Mouse (Mus musculus) hindbrain, embryonic 10.5 days (tissue): ENCODE data around the gene C1s2. TPM values are rescaled to one million over a fixed set of nuclear protein-coding genes. Genes with fewer than 3 reads are reported as not detected.
"Not testable (repeated sequence)": the region's sequence is repeated elsewhere in the genome, so short reads cannot be mapped to it uniquely, and the experiment has no call there.

Experiments
- DNase-seq: peaks from one replicate; pipeline ENCODE4 v3.0.0-alpha.2; 2017; ENCODE audit warnings: low spot score
- H3K27ac ChIP-seq: fragments of 300-500 bp; sonication (generic); 2 replicates; pipeline ENCODE4 v1.5.1; 2016; ENCODE audit warnings: mild to moderate bottlenecking, moderate library complexity
- H3K27me3 ChIP-seq: fragments of 300-500 bp; sonication (generic); 2 replicates; pipeline ENCODE4 v1.6.1; 2016; ENCODE audit warnings: mild to moderate bottlenecking; ENCODE audit not compliant: poor library complexity, insufficient read depth, severe bottlenecking
- H3K36me3 ChIP-seq: fragments of 300-500 bp; sonication (generic); 2 replicates; pipeline ENCODE4 v1.6.1; 2016; ENCODE audit warnings: mild to moderate bottlenecking, moderate library complexity
- H3K4me1 ChIP-seq: fragments of 300-500 bp; sonication (generic); replicated peaks from 2 replicates; pipeline ENCODE4 v1.6.1; 2016; ENCODE audit warnings: mild to moderate bottlenecking
- H3K4me3 ChIP-seq: fragments of 300-500 bp; sonication (generic); 2 replicates; pipeline ENCODE4 v1.5.1; 2016; ENCODE audit warnings: mild to moderate bottlenecking, moderate library complexity
- H3K9me3 ChIP-seq: fragments of 300-500 bp; sonication (generic); 2 replicates; pipeline ENCODE4 v1.6.1; 2016; ENCODE audit warnings: mild to moderate bottlenecking, moderate library complexity
- WGBS: fragments of 180-500 bp; shearing (Covaris S2); methylation state at CpG from one replicate; pipeline ENCODE4 v1.1.7; 2016; 5-methylcytosine and 5-hydroxymethylcytosine counted together
- polyA plus RNA-seq: library from polyadenylated mRNA; unstranded; fragments of >200 nt; fragmentation: Nextera tagmentation; extraction: Ambion mirVana; gene quantifications from 2 replicates; pipeline ENCODE4 v1.2.1, GENCODE M21; 2016

C1s2 gene
- not detected in 2 replicates for polyA plus RNA-seq

DNA sequence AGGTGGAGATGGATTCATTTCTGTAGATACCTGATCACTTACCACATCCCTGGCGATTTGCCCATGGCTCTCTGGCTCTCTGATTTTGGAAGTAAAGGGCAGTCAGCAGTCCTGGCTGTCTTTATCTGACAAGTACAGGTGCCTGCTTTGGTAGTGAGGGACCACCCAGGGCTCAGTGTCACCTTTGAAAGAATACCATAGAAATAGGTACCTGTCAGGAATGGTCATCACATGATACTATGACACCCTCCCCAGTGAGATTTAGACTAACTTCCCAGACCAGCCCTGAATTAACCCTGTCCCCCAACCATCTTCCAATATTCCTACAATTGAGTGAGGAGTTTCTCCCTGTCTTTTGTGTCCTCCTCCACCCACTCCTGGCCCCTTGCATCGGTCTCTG lies at the start of gene C1s2:
Gene C1s2, minus strand, starts transcription at position 101 of the 400 bp plus-strand sequence.
- 81% methylated on average over 2 of the region's 2 CpGs for WGBS
- not testable (repeated sequence) for H3K4me3 ChIP-seq, H3K27ac ChIP-seq, DNase-seq, H3K4me1 ChIP-seq, H3K9me3 ChIP-seq, H3K27me3 ChIP-seq, H3K36me3 ChIP-seq

- Histone ChIP-seq H3K27me3 (no peaks in the 10 kb centered on the region), H3K4me1 (no peaks in the 10 kb centered on the region), H3K9me3 (no peaks in the 10 kb centered on the region), H3K4me3 (no peak overlapping the region), H3K27ac (no peak overlapping the region), H3K36me3 (no peaks in the 10 kb centered on the region)
- no peak for DNase-seq
- 92% methylated on average over 14 of the region's 14 CpGs for WGBS
Observed at GRCm38 (mm10) chr6:124683591-124684417, 47.9 kb upstream of the C1s2 start.

- H3K27ac ChIP-seq, DNase-seq, H3K36me3 ChIP-seq, H3K9me3 ChIP-seq, H3K4me1 ChIP-seq, H3K27me3 ChIP-seq, H3K4me3 ChIP-seq: not testable (repeated sequence)
- 76% methylated on average over 6 of the region's 6 CpGs for WGBS
Observed at GRCm38 (mm10) chr6:124682291-124682690, 46.4 kb upstream of the C1s2 start.

GRCm38 (mm10) chr6:124679486-124679885 lies 43.6 kb upstream of the C1s2 start:
- no peaks in the 10 kb centered on the region for H3K9me3 ChIP-seq
- no peak for DNase-seq
- no peaks in the 10 kb centered on the region for H3K4me1 ChIP-seq
- H3K4me3 ChIP-seq, result no peak overlapping the region
- peaks cover 4% of the 10 kb centered on the region for H3K36me3 ChIP-seq
- H3K27me3 ChIP-seq, result no peaks in the 10 kb centered on the region
- WGBS, result 93% methylated on average over 3 of the region's 3 CpGs
- no peak overlapping the region for H3K27ac ChIP-seq

GRCm38 (mm10) chr6:124678769-124679168 lies 42.9 kb upstream of the C1s2 start:
- peaks cover 9% of the 10 kb centered on the region for H3K36me3 ChIP-seq
- no peaks in the 10 kb centered on the region for H3K27me3 ChIP-seq
- DNase-seq, result no peak
- no peak overlapping the region for H3K4me3 ChIP-seq
- H3K9me3 ChIP-seq, result no peaks in the 10 kb centered on the region
- 93% methylated on average over 7 of the region's 7 CpGs for WGBS
- no peaks in the 10 kb centered on the region for H3K4me1 ChIP-seq
- no peak overlapping the region for H3K27ac ChIP-seq

DNA sequence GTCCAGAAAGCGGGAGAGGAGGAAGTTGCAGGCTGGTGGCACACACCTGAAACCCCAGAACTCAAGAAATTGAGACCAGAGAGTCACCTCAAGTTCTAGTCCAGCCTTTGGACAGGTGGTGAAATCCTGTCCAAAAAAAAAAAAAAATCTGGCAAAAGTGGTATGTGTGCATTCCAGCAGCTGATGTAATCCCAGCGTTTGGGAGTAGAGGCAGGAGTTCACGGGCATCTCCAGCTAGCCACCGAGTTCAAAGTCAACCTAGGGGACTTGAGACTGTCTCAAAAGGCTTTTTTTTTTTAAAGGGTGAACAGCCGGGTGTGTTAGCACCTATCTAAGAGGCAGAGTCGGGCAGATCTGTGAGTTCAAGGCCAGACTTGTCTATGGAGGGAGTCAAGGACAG lies 40.3 kb upstream of the C1s2 start:
- no peaks in the 10 kb centered on the region for H3K27me3 ChIP-seq
- WGBS, result 94% methylated on average over 6 of the region's 6 CpGs
- H3K9me3 ChIP-seq, result no peaks in the 10 kb centered on the region
- H3K36me3 ChIP-seq, result peaks cover 9% of the 10 kb centered on the region
- DNase-seq, result no peak
- no peak overlapping the region for H3K27ac ChIP-seq
- peaks cover 7% of the 10 kb centered on the region; the same call in 1 of the 2 replicates for H3K4me1 ChIP-seq
- no peak overlapping the region for H3K4me3 ChIP-seq

- no peaks in the 10 kb centered on the region for H3K27me3 ChIP-seq
- no peaks in the 10 kb centered on the region for H3K9me3 ChIP-seq
- 95% methylated on average over 7 of the region's 7 CpGs for WGBS
- peaks cover 7% of the 10 kb centered on the region; the same call in 1 of the 2 replicates for H3K4me1 ChIP-seq
- no peak overlapping the region for H3K27ac ChIP-seq
- no peak for DNase-seq
- peaks cover 9% of the 10 kb centered on the region for H3K36me3 ChIP-seq
- no peak overlapping the region for H3K4me3 ChIP-seq
Observed at GRCm38 (mm10) chr6:124674591-124674990, 38.7 kb upstream of the C1s2 start.

GRCm38 (mm10) chr6:124673619-124674018 lies 37.7 kb upstream of the C1s2 start:
- Histone ChIP-seq H3K36me3 (peaks cover 9% of the 10 kb centered on the region), H3K27ac (no peak overlapping the region), H3K4me3 (no peak overlapping the region), H3K27me3 (no peaks in the 10 kb centered on the region), H3K9me3 (no peaks in the 10 kb centered on the region), H3K4me1 (peaks cover 7% of the 10 kb centered on the region; the same call in 1 of the 2 replicates)
- DNase-seq, result no peak
- WGBS, result 91% methylated on average over 9 of the region's 9 CpGs

DNA sequence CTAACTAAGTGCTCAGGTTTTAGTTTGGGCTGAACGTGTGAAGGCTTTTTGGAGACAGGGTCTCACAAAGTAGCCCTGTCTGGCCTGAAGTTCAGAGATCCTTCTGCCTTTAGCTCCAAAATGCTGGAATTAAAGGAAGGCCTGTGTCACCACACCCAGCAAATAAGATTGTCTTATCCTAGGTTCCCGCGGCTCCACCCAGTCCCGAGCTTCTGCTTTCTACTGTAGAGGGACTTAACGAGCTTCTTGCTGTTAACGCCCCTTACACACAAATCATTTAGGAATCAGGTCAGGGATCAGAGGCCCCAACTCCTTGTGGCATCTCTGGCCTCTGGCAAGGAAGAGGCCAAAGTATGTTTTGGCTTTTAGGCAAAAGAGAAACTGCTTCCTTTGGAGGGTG lies 36.2 kb upstream of the C1s2 start:
- Histone ChIP-seq H3K4me1 (peaks cover 7% of the 10 kb centered on the region; the same call in 1 of the 2 replicates), H3K9me3 (no peaks in the 10 kb centered on the region), H3K27ac (no peak overlapping the region), H3K36me3 (peaks cover 9% of the 10 kb centered on the region), H3K27me3 (no peaks in the 10 kb centered on the region), H3K4me3 (no peak overlapping the region)
- no peak for DNase-seq
- WGBS, result 79% methylated on average over 6 of the region's 6 CpGs

GRCm38 (mm10) chr6:124670281-124670900 lies 34.5 kb upstream of the C1s2 start:
- 94% methylated on average over 7 of the region's 7 CpGs for WGBS
- H3K36me3 ChIP-seq, result peaks cover 9% of the 10 kb centered on the region
- no peak overlapping the region for H3K4me3 ChIP-seq
- peaks cover 7% of the 10 kb centered on the region; the same call in 1 of the 2 replicates for H3K4me1 ChIP-seq
- H3K27me3 ChIP-seq, result no peaks in the 10 kb centered on the region
- no peak overlapping the region for H3K27ac ChIP-seq
- DNase-seq, result no peak
- no peaks in the 10 kb centered on the region for H3K9me3 ChIP-seq

GRCm38 (mm10) chr6:124669234-124669859 lies 33.5 kb upstream of the C1s2 start:
- WGBS, result 88% methylated on average over 11 of the region's 11 CpGs
- Histone ChIP-seq H3K9me3 (no peaks in the 10 kb centered on the region), H3K4me3 (no peak overlapping the region), H3K36me3 (peaks cover 4% of the 10 kb centered on the region), H3K27me3 (no peaks in the 10 kb centered on the region), H3K4me1 (peaks cover 7% of the 10 kb centered on the region; the same call in 1 of the 2 replicates), H3K27ac (no peak overlapping the region)
- no peak for DNase-seq

- Histone ChIP-seq H3K36me3 (no peaks in the 10 kb centered on the region), H3K9me3 (no peaks in the 10 kb centered on the region), H3K4me3 (no peak overlapping the region), H3K27ac (no peak overlapping the region), H3K27me3 (no peaks in the 10 kb centered on the region), H3K4me1 (peaks cover 15% of the 10 kb centered on the region)
- no peak for DNase-seq
- 94% methylated on average over 10 of the region's 10 CpGs for WGBS
Observed at GRCm38 (mm10) chr6:124665011-124665410, 29.1 kb upstream of the C1s2 start.

DNA sequence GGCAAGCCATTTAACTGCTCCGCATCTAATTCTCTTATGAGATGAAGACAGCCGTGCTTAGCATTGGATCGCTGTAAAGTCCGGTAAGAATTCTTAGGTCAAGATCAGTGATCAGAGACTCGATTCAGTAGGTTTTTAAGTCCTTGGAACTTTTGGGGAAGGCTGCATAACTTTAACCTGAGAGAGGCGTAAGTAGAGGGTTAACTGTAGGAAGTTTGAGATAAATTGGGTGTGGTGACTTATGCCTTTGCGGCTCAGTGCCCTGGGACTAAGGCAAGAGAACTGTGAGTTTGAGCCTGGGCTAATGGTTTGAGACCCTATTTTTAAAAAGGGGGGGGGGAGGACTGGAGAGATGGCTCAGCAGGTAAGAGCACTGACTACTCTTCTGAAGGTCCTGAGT lies 28.4 kb upstream of the C1s2 start:
- H3K4me1 ChIP-seq, result peaks cover 15% of the 10 kb centered on the region
- WGBS, result 92% methylated on average over 7 of the region's 7 CpGs
- no peaks in the 10 kb centered on the region for H3K36me3 ChIP-seq
- no peaks in the 10 kb centered on the region for H3K27me3 ChIP-seq
- DNase-seq, result no peak
- no peak overlapping the region for H3K4me3 ChIP-seq
- no peak overlapping the region for H3K27ac ChIP-seq
- no peaks in the 10 kb centered on the region for H3K9me3 ChIP-seq
